Mouse (Mus musculus): Measurements from ENCODE around the gene Izumo3.
"Not testable (repeated sequence)": the region's sequence is repeated elsewhere in the genome, so short reads cannot be mapped to it uniquely, and the experiment has no call there.

Gene Izumo3

DNA sequence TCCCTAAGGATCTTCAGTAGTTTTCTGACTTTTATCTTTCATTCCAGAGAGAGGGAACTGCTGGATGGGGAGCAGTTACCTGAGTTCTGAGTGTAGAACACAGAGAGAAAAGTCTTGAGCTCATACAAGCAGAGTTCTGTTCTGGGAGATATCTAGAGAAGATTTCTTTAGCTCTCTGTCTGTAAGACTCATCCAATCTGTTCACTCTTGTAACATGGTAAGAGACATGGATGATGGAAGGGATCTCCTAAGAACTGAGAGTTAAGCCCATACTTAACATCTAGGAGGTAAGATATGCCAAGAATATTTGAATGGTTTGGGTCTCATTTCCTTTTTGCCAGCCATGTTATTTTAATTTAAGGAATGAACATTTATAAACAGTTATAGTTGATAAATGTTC is at the start of gene Izumo3:
TSS of gene Izumo3 (minus strand) at position 101 of the 400 bp plus-strand sequence.
- DNase-seq (ENCODE audit: low read depth, low spot score): no peak

DNA sequence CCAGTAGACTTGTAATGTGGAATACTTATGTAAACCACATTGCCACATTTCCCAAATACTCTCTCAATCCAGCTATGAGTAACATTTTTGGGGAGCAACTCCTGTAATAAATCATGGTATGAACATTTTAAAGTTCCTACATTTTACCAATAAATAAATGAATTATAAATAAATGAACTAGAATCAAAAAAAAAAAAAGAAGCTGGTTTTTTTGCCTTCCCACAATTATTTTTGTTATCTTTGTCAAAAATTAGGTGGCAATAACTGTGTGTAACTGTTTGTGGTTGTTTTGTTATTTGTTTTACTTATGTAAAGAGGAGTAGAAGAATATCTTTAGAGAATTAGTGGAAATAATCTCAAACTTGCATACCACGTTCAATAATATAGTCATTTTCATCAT is 44.6 kb upstream of the Izumo3 start, which contains the start of gene Gm12666:
TSS of gene Gm12666 (minus strand) at position 101 of the 400 bp plus-strand sequence.
- not testable (repeated sequence) for DNase-seq (ENCODE audit: low read depth, low spot score)

DNA sequence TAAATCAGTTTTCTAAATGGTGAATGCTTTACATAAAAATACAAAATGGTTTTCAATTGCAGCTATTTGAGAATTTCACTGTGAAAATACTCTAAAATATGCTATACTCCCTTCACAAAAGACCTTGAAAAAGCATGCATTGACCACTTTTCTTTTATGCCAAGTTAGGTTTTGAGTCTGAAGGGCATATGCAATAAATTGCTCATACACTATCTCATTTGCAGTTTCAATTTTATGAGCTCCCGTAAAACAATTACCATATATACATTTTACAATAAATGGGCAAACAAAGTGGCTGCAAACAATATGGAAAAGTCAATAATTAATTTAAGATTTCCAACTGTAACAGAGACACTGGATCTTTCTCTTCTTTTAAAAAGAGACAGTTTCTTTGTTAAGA is 5.6 kb upstream of the Izumo3 start:
- DNase-seq (ENCODE audit: low read depth, low spot score): no peak

DNA sequence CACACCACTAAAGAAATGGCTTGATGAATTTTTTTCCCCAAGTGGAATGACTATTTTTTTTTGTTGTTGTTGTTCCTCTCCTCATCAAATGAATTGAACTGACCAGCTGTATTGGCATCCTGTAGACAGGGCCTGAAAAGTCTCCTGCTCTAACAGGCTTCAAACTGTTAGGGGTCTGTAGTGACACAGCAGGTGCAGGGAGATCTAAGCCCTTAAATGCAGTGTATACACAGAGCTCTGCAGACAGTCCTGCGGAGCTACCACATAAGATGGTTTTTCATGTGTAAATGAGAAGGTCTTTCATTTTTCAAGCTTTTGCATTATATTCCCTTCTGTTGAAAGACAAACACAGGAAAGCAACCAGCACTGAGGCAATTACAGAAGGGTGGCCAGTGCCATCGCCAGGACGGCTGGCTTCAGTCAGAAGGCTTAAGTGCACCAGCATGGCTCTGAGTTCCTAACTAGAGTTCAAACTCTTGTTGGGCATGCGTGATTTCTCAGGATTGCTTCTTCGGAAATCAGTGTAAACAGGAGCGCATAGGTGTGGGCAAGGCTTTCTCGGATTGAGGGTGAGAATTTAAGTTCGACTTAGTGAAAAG is 35.5 kb downstream of the Izumo3 start:
- no peak for DNase-seq (ENCODE audit: low read depth, low spot score)

DNA sequence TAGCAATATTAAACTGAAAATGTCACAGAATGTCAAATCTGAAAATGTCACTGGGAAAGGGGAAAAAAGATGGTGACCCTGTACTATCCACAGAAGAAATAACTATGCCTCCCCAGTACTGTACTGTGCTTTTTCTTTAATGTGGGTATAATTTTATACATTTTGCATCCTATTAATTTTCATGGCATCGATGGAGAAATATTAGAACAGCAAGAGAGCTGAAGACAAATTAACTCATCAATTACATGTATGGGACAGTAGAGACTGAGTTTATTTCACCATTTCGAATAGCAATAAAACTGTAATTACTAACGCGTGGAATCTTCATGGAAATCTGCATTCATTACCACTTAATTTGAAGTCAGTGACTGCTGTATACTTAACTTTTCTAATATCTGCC is 49.6 kb downstream of the Izumo3 start:
- no peak for DNase-seq (ENCODE audit: low read depth, low spot score)

DNA sequence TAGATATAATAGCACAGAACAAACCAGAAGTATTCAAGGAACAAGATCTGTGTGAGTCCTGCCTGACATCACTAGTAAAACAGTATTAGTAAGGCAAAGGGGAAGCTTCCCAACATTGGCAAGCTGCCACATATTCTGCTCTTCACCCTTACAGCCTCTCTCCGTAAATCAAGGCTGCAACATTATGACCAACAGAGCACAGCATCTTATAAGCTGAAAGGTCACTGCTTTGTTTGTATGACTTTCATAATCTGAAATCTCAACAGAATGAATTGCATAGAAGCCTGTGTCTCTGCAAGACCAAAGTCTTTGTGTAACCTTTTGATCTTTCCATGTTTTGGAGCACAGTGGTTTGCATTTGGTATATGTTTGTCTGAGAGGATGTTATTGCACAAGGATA is 51.1 kb downstream of the Izumo3 start:
- no peak for DNase-seq (ENCODE audit: low read depth, low spot score)
